Mouse (Mus musculus): ENCODE results near the gene Svop.

- TF ChIP-seq CTCF (IDR thresholded peaks at IDR 0.05; ENCODE audit: low read depth, low read length) = no peak
- no peak for TF ChIP-seq GATA1 (IDR thresholded peaks at IDR 0.05; ENCODE audit: borderline replicate concordance, low read length)
- no peak for TF ChIP-seq POLR2AphosphoS5 (IDR thresholded peaks at IDR 0.05; ENCODE audit: insufficient replicate concordance, low read depth, low read length)
- no peak for TF ChIP-seq TAL1 (conservative IDR thresholded peaks at IDR 0.05; ENCODE audit: low read depth, low read length)
- no peak for TF ChIP-seq GATA2 (IDR thresholded peaks at IDR 0.05; ENCODE audit: borderline replicate concordance, low read depth, low read length)
Measured at GRCm38 (mm10) chr5:113985737-113986136, 105.6 kb downstream of the Svop start.
